Comparison of ENCODE assay signal across 12 mouse cellular contexts in the genomic region with DNA sequence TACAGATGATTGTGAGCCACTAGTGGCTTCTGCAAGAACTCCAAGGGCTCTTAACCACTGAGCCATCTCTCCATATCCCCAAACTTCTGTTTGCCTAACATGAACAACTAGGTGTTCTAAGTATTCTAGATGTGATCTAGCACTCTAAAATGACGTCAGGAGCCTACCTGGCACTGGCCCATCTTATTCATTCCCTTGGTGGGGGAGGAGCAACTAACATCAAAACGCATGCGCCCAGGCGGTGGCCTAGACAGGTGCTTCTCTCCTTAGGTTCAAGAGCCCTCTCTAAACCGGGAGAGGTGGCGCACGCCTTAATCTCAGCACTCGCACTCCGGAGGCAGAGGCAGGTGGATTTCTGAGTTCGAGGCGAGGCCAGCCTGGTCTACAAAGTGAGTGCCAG. TPM values are rescaled to one million over a fixed set of nuclear protein-coding genes. Genes with fewer than 3 reads are reported as not detected.
A peak's percentile ranks its signal among the peaks of the same experiment; 100 is the strongest.
DNase-seq lines count a peak whose midpoint lies in the region; ATAC-seq and TF ChIP-seq lines count a peak whose summit lies in the region.
"Had no signal": no experiment of that assay in that cellular context is flagged by ENCODE, and none has a peak within 500 bp of the region (broad histone marks: within the 10 kb centered on the region; RNA-seq: fewer than 3 reads in every experiment).

No protein-coding gene starts in this region.

- WGBS in heart, embryonic 13.5 days, result 44% methylated on average over 11 of the region's 11 CpGs
- 65% methylated on average over 11 of the region's 11 CpGs for WGBS in forebrain, embryonic 15.5 days
- 51% methylated on average over 11 of the region's 11 CpGs for WGBS in liver, embryonic 13.5 days (ENCODE audit: insufficient replicate concordance)

- intact Hi-C loops in heart, postnatal 36 days (cut with DNase I), result no loop called here

- peaks cover 30% of the 10 kb centered on the region for H3K4me1 ChIP-seq in heart, embryonic 13.5 days
- peaks cover 38% of the 10 kb centered on the region for H3K4me1 ChIP-seq in E14TG2a.4 (replicated peaks; ENCODE audit: low read depth, low read length)
- H3K4me1 ChIP-seq in forebrain, embryonic 15.5 days, result peaks cover 30% of the 10 kb centered on the region
- H3K4me1 ChIP-seq in liver, embryonic 13.5 days (replicated peaks), result peaks cover 23% of the 10 kb centered on the region

- H3K4me3 ChIP-seq in heart, embryonic 13.5 days, result peak overlapping the region; percentile 61
- H3K4me3 ChIP-seq in E14TG2a.4 (replicated peaks; ENCODE audit: low read length), result peak overlapping the region; percentile 88
- peak overlapping the region; percentile 52; the same call in 1 of the 2 replicates for H3K4me3 ChIP-seq in forebrain, embryonic 15.5 days
- H3K4me3 ChIP-seq in liver, embryonic 13.5 days (replicated peaks), result peak overlapping the region; percentile 52

- no peak for TF ChIP-seq CTCF in E14TG2a.4 (conservative IDR thresholded peaks at IDR 0.05; ENCODE audit: low read length)

- H3K27ac ChIP-seq in heart, embryonic 13.5 days (replicated peaks), result no peak overlapping the region
- no peak overlapping the region for H3K27ac ChIP-seq in forebrain, embryonic 15.5 days (replicated peaks)
- H3K27ac ChIP-seq in liver, embryonic 13.5 days, result no peak overlapping the region

- no peaks in the 10 kb centered on the region for H3K36me3 ChIP-seq in heart, embryonic 13.5 days
- no peaks in the 10 kb centered on the region for H3K36me3 ChIP-seq in E14TG2a.4 (ENCODE audit: insufficient read depth, low read length)
- no peaks in the 10 kb centered on the region for H3K36me3 ChIP-seq in forebrain, embryonic 15.5 days
- no peaks in the 10 kb centered on the region for H3K36me3 ChIP-seq in liver, embryonic 13.5 days

- no peak overlapping the region for H3K9ac ChIP-seq in heart, embryonic 13.5 days
- H3K9ac ChIP-seq in forebrain, embryonic 15.5 days (replicated peaks), result no peak overlapping the region
- 0 out of 2 replicates have a peak overlapping the region, but pooled peaks have one; percentile 49 for H3K9ac ChIP-seq in liver, embryonic 13.5 days

- H3K4me2 ChIP-seq in heart, embryonic 13.5 days, result peak overlapping the region; percentile 97; the same call in 1 of the 2 replicates
- H3K4me2 ChIP-seq in forebrain, embryonic 15.5 days (replicated peaks), result peak overlapping the region; percentile 98; the same call in 1 of the 2 replicates
- peak overlapping the region; percentile 70 for H3K4me2 ChIP-seq in liver, embryonic 13.5 days

- ATAC-seq in heart, embryonic 13.5 days (ENCODE audit: extremely low read depth, insufficient number of reproducible peaks, low FRiP score, low TSS enrichment), result no peak
- ATAC-seq in forebrain, embryonic 15.5 days (replicated peaks), result no peak
- no peak for ATAC-seq in liver, embryonic 13.5 days (ENCODE audit: low read depth)

- H3K9me3 ChIP-seq in heart, embryonic 13.5 days, result no peaks in the 10 kb centered on the region
- no peaks in the 10 kb centered on the region for H3K9me3 ChIP-seq in E14TG2a.4 (ENCODE audit: low read length)
- H3K9me3 ChIP-seq in forebrain, embryonic 15.5 days, result no peaks in the 10 kb centered on the region
- H3K9me3 ChIP-seq in liver, embryonic 13.5 days (replicated peaks), result no peaks in the 10 kb centered on the region

- peaks cover 25% of the 10 kb centered on the region for H3K27me3 ChIP-seq in heart, embryonic 13.5 days (replicated peaks)
- peaks cover 48% of the 10 kb centered on the region for H3K27me3 ChIP-seq in E14TG2a.4 (ENCODE audit: insufficient read depth, low read length)
- H3K27me3 ChIP-seq in forebrain, embryonic 15.5 days, result no peaks in the 10 kb centered on the region
- peaks cover 51% of the 10 kb centered on the region for H3K27me3 ChIP-seq in liver, embryonic 13.5 days

- no peak for DNase-seq in heart, postnatal 36 days
- no peak for DNase-seq in liver, embryonic 13.5 days
- DNase-seq in adrenal gland, postnatal 4 days (ENCODE audit: low spot score in 2 of 2), result no peak
- DNase-seq in B cell, adult 2 months, result no peak
- DNase-seq in gastrocnemius, postnatal 25 days, result no peak
- DNase-seq: cerebellum, adult 9-10 months; gastrocnemius, adult 2 months; thymus, postnatal 36 days had no signal

RNA-seq across cellular contexts. Expression of a gene that starts 1.3 kb away (rescaled TPM):
- polyA plus RNA-seq in heart, embryonic 13.5 days (2015; fragmentation: Nextera tagmentation; extraction: Ambion mirVana), result 1.1 and 1.8 TPM in 2 replicates
- 1 to 10 TPM; 3.0 to 3.6 TPM for total RNA-seq in heart, postnatal 36 days (2021)
- polyA plus RNA-seq in forebrain, embryonic 15.5 days (2015; fragmentation: Nextera tagmentation; extraction: Ambion mirVana), result 9.8 and 10.6 TPM in 2 replicates
- polyA plus RNA-seq in liver, embryonic 13.5 days (2015; fragmentation: Nextera tagmentation; extraction: Ambion mirVana), result 11.0 and 11.6 TPM in 2 replicates
- total RNA-seq in adrenal gland, postnatal 4 days (2021), result 10 to 100 TPM; 10.2 to 28.5 TPM
- total RNA-seq in gastrocnemius, postnatal 25 days (2021), result 1 to 10 TPM in 1 of 2 experiments, under 1 TPM in 1; 0.59 to 1.7 TPM

RNA-seq across cellular contexts. Expression of a gene that starts 22.9 kb away (rescaled TPM):
- 184 and 213 TPM in 2 replicates for polyA plus RNA-seq in heart, embryonic 13.5 days (2015; fragmentation: Nextera tagmentation; extraction: Ambion mirVana)
- total RNA-seq in heart, postnatal 36 days (2021), result 10 to 100 TPM; 69.0 to 71.9 TPM
- 270 and 280 TPM in 2 replicates for polyA plus RNA-seq in forebrain, embryonic 15.5 days (2015; fragmentation: Nextera tagmentation; extraction: Ambion mirVana)
- 223 and 239 TPM in 2 replicates for polyA plus RNA-seq in liver, embryonic 13.5 days (2015; fragmentation: Nextera tagmentation; extraction: Ambion mirVana)
- total RNA-seq in adrenal gland, postnatal 4 days (2021), result 100 to 1,000 TPM; 196 to 216 TPM
- 10 to 100 TPM; 57.1 to 65.9 TPM for total RNA-seq in gastrocnemius, postnatal 25 days (2021)

RNA-seq across cellular contexts. Expression of a gene that starts 41.8 kb away (rescaled TPM):
- not detected in 2 replicates for polyA plus RNA-seq in heart, embryonic 13.5 days (2015; fragmentation: Nextera tagmentation; extraction: Ambion mirVana)
- total RNA-seq in heart, postnatal 36 days (2021), result not detected
- polyA plus RNA-seq in forebrain, embryonic 15.5 days (2015; fragmentation: Nextera tagmentation; extraction: Ambion mirVana), result not detected in 2 replicates
- not detected in 2 replicates for polyA plus RNA-seq in liver, embryonic 13.5 days (2015; fragmentation: Nextera tagmentation; extraction: Ambion mirVana)
- total RNA-seq in adrenal gland, postnatal 4 days (2021), result not detected
- total RNA-seq in gastrocnemius, postnatal 25 days (2021), result not detected
- total RNA-seq: gastrocnemius, adult 2 months had no signal
- polyA plus RNA-seq: C2C12 had no signal
